Mouse (Mus musculus) layer of hippocampus, postnatal 10 days (tissue): ENCODE measurements around the gene Emilin3. TPM values are rescaled to one million over a fixed set of nuclear protein-coding genes. Genes with fewer than 3 reads are reported as not detected.
A peak's percentile ranks its signal among the peaks of the same experiment; 100 is the strongest.

Experiments
- DNase-seq, 2 experiments: peaks; one replicate each; pipeline ENCODE4 v3.0.0; 2021; ENCODE audit warnings: low spot score in 2 of 2
- total RNA-seq, 2 experiments: library from RNA; stranded (reverse); gene quantifications; 2 replicates each; pipeline ENCODE4 v1.2.3; 2021

The Emilin3 gene
- total RNA-seq, 2 experiments from 2014 or later = 0.29 to 0.53 TPM

GRCm38 (mm10) chr2:160876115-160876514, 36.0 kb downstream of the Emilin3 start:
- no peak for DNase-seq

GRCm38 (mm10) chr2:160874231-160874877, 37.8 kb downstream of the Emilin3 start:
- no peak for DNase-seq

- DNase-seq = peak; percentile 88 to 95
These were observed 39.2 kb downstream of the Emilin3 start, which contains the start of gene Zhx3 for GRCm38 (mm10) chr2:160872890-160873382. TSS of gene Zhx3 (minus strand) at chr2:160872998.

- DNase-seq = peak; percentile 71 to 80
These were observed 39.7 kb downstream of the Emilin3 start for GRCm38 (mm10) chr2:160872395-160872794.

- DNase-seq = no peak
These were observed 40.8 kb downstream of the Emilin3 start for GRCm38 (mm10) chr2:160871310-160871709.

- no peak for DNase-seq
These were observed 42.7 kb downstream of the Emilin3 start for GRCm38 (mm10) chr2:160869446-160869845.

- no peak for DNase-seq
These were observed 46.9 kb downstream of the Emilin3 start for GRCm38 (mm10) chr2:160865266-160865665.

- DNase-seq = no peak
These were observed 48.0 kb downstream of the Emilin3 start for GRCm38 (mm10) chr2:160864112-160864511.

- DNase-seq = no peak
These were observed 51.8 kb downstream of the Emilin3 start for GRCm38 (mm10) chr2:160860363-160860762.

Other genes with a start within 250 kb of the Emilin3 start
- 100 to 1,000 TPM; 121 to 137 TPM for gene Plcg1, start 181.0 kb downstream of the Emilin3 start, total RNA-seq
- gene Zhx3, start 39.3 kb downstream of the Emilin3 start, total RNA-seq = 10 to 100 TPM; 95.8 to 99.3 TPM
- under 1 TPM; 0.59 to 0.94 TPM for gene Lpin3, start 31.7 kb downstream of the Emilin3 start, total RNA-seq
- gene Chd6, start 196.7 kb upstream of the Emilin3 start, total RNA-seq = 10 to 100 TPM; 55.9 to 63.9 TPM